Mouse (Mus musculus) G1E-ER4 (cell line): ENCODE data around the gene Hipk1. TPM values are rescaled to one million over a fixed set of nuclear protein-coding genes. Genes with fewer than 3 reads are reported as not detected.

Experiments used
- GATA1 ChIP-seq: IDR thresholded peaks from one replicate; pipeline ENCODE4 v1.8.0; 2012; ENCODE audit warnings: low read length, inconsistent platforms
- polyA plus RNA-seq: library from polyadenylated mRNA; stranded (reverse); fragments of >175 nt; gene quantifications from 2 replicates; pipeline ENCODE4 v1.2.3, GENCODE M21; 2012

The Hipk1 gene
- polyA plus RNA-seq, 1 experiment, result 40.3 TPM

GRCm38 (mm10) chr3:103712196-103712595 is 79.2 kb downstream of the Hipk1 start:
- no peak for TF ChIP-seq GATA1

- no peak for TF ChIP-seq GATA1
Measured at GRCm38 (mm10) chr3:103709470-103710040, 81.8 kb downstream of the Hipk1 start.

GRCm38 (mm10) chr3:103705426-103705825 is 85.9 kb downstream of the Hipk1 start:
- no peak for TF ChIP-seq GATA1

DNA sequence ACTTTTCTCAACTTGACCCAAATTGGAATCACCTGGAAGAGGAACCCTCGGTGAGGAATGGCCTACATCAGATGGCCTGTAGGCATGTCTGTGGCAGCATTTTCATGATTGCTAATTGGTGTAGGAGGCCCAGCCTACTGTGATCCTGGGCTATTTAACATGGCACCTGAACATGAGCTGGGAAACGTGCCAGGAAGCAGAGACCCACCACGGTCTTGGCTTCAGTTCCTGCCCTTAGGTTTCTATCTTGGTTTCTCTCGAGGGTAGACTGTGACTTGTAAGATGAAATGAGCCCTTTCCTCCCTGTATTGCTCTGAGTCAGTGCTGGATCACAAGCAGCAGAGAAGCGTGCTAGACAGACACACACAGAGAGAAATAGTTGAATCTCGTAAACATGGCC is 86.7 kb downstream of the Hipk1 start:
- TF ChIP-seq GATA1, result no peak

DNA sequence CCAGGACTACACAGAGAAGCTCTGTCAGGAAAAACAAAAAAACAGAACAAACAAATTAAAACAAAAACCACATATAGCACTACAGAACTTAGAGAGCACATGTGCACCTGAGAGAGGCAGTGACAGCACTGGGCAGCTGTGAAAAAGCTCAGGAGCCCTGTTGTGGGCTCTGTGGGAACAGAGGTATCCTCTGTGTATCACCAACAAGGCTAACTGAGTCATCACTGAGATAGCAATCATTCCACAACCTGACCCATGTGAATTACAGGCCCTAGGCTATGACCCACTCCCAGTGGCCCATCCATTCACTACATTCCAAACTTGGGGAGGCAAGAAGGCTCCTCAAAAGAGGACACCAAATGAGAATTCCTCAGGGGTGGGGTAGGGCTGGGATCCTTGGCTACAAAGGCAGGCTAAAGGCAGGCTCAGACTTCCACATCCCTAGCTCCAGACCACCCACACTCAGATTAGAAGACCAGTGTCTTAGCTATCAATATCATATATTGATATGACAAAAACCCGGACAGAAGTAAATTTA is 94.9 kb downstream of the Hipk1 start:
- no peak for TF ChIP-seq GATA1

DNA sequence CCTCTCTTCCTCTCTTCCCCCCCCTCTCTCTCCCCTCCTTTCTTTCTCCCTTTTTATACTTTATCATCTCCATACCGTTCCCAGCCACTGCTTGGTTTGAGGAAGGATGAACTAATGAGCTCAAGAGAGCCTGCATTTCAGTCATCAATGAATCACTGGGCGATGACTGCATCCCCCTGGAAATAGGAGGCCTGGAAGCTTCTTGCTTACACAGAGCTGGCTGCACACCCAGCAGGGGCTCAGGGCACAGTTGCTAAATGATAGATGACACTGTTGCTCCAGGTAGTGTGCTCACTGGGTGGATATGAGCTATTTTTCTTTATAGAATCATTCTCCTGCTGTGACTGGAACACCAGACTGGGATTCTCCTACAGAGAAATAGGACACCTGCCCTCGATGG is 95.8 kb downstream of the Hipk1 start:
- no peak for TF ChIP-seq GATA1

DNA sequence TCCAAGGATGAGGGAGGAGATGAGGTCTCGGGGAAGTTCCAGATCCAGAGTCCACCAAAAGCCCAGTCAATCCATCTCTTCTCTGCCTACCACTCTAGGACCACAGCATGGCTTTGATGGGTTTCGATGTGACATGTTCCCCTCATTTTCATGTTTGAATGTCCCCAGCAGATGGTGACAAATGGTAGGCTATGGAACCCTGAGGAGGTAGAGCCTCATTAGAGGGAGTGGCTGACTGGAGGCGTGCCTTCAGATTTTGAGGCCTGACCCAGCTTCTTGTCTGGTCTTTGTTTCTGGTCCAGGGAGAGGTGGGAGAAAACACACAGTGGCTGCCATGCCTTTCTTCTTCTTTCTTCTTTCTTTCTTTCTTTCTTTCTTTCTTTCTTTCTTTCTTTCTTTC is 100.9 kb downstream of the Hipk1 start:
- no peak for TF ChIP-seq GATA1

Other genes with a start within 250 kb of the Hipk1 start
- gene Syt6, start 216.3 kb downstream of the Hipk1 start, polyA plus RNA-seq, result not detected in 2 replicates
- gene Atg4a-ps, start 145.5 kb downstream of the Hipk1 start, polyA plus RNA-seq, result not detected in 2 replicates
- not detected in 2 replicates for gene Olfml3, start 53.6 kb downstream of the Hipk1 start, polyA plus RNA-seq
- gene Gm10964, start 52.2 kb downstream of the Hipk1 start, polyA plus RNA-seq, result not detected in 2 replicates
- 4.4 and 7.7 TPM in 2 replicates for gene Dclre1b, start 17.9 kb upstream of the Hipk1 start, polyA plus RNA-seq
- gene Ap4b1, start 18.0 kb upstream of the Hipk1 start, polyA plus RNA-seq, result 2.0 and 4.5 TPM in 2 replicates
- 0.12 TPM in 2 replicates for gene Gm43064, start 18.0 kb upstream of the Hipk1 start, polyA plus RNA-seq
- gene Bcl2l15, start 41.0 kb upstream of the Hipk1 start, polyA plus RNA-seq, result not detected in 2 replicates
- not detected in 2 replicates for gene Ptpn22, start 68.2 kb upstream of the Hipk1 start, polyA plus RNA-seq
- 14.0 and 18.6 TPM in 2 replicates for gene Rsbn1, start 122.6 kb upstream of the Hipk1 start, polyA plus RNA-seq
- gene Phtf1, start 176.5 kb upstream of the Hipk1 start, polyA plus RNA-seq, result 15.1 and 20.0 TPM in 2 replicates